Mouse (Mus musculus): ENCODE results near the gene Cwc22.

- TF ChIP-seq CTCF (IDR thresholded peaks at IDR 0.05; ENCODE audit: low read depth, low read length) (no peak), POLR2A (IDR thresholded peaks at IDR 0.05; ENCODE audit: borderline replicate concordance, low read depth, low read length) (no peak)
Measured at GRCm38 (mm10) chr2:77875516-77875915, 70.7 kb downstream of the Cwc22 start.

All from bone marrow macrophage, adult 2 months (primary cell).